Mouse (Mus musculus) lung, embryonic 16.5 days (tissue): ENCODE results near the gene Nt5c2. TPM values are rescaled to one million over a fixed set of nuclear protein-coding genes. Genes with fewer than 3 reads are reported as not detected.
A peak's percentile ranks its signal among the peaks of the same experiment; 100 is the strongest.

ENCODE experiments used
- ATAC-seq: fragments of 200-750 bp; cut with Nextera tagmentation; 2 replicates; pipeline ENCODE4 v1.8.0; 2017; ENCODE audit warnings: low read depth, mild to moderate bottlenecking, moderate library complexity
- H3K27ac ChIP-seq: fragments of 300-500 bp; sonication (generic); 2 replicates; pipeline ENCODE4 v1.5.1; 2014; ENCODE audit warnings: mild to moderate bottlenecking, control low read depth, low read length
- H3K27me3 ChIP-seq: fragments of 300-500 bp; sonication (generic); 2 replicates; pipeline ENCODE4 v1.6.1; 2014; ENCODE audit warnings: low read depth, low read length, mixed read lengths; ENCODE audit not compliant: control insufficient read depth, insufficient read depth
- H3K36me3 ChIP-seq: fragments of 300-500 bp; sonication (generic); 2 replicates; pipeline ENCODE4 v1.6.1; 2014; ENCODE audit warnings: low read length; ENCODE audit not compliant: control insufficient read depth, insufficient read depth
- H3K4me1 ChIP-seq: fragments of 300-500 bp; sonication (generic); replicated peaks from 2 replicates; pipeline ENCODE4 v1.6.1; 2014; ENCODE audit warnings: low read length, mixed read lengths; ENCODE audit not compliant: control insufficient read depth, insufficient read depth
- H3K4me2 ChIP-seq: fragments of 300-500 bp; sonication (generic); 2 replicates; pipeline ENCODE4 v1.6.1; 2014; ENCODE audit warnings: low read depth, low read length, control low read depth
- H3K4me3 ChIP-seq: fragments of 300-500 bp; sonication (generic); 2 replicates; pipeline ENCODE4 v1.5.1; 2014; ENCODE audit warnings: mild to moderate bottlenecking, low read length, control low read depth
- H3K9ac ChIP-seq: fragments of 300-500 bp; sonication (generic); 2 replicates; pipeline ENCODE4 v1.6.1; 2014; ENCODE audit warnings: low read length, control low read depth
- H3K9me3 ChIP-seq: fragments of 300-500 bp; sonication (generic); 2 replicates; pipeline ENCODE4 v1.6.1; 2016; ENCODE audit warnings: low read length; ENCODE audit not compliant: control insufficient read depth
- WGBS: fragments of 180-500 bp; shearing (Covaris S2); extraction: QIAGEN DNeasy Blood & Tissue Kit; methylation state at CpG from one replicate; pipeline ENCODE4 v1.1.7; 2014; 5-methylcytosine and 5-hydroxymethylcytosine counted together
- polyA plus RNA-seq: library from polyadenylated mRNA; unstranded; fragments of >200 nt; fragmentation: Nextera tagmentation; extraction: Ambion mirVana; gene quantifications from 2 replicates; pipeline ENCODE4 v1.2.1, GENCODE M21; 2015

Nt5c2 gene
- polyA plus RNA-seq, 1 experiment from 2014 or later: 92.2 TPM

DNA sequence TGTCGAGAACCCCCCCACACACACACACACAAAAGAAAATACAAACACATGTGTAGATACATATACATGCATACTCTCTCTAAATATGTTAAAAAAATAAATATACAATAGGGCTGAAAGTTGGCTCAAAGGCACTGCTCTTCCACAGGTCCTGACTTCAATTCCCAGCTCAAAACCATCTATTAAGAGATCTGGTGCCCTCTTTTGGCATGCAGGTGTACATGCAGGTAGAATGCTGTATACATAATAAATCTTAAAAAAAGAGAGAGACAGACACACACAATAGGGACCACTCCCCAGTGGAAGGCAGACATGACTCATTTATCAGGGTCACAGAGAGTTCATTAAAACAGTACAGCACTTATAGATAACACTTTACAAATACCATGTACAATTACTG lies 31.4 kb upstream of the Nt5c2 start:
- H3K4me2 ChIP-seq: no peak overlapping the region
- H3K36me3 ChIP-seq: peaks cover 13% of the 10 kb centered on the region; the same call in 1 of the 2 replicates
- H3K27me3 ChIP-seq: no peaks in the 10 kb centered on the region
- 87% methylated on average over 1 of the region's 1 CpGs for WGBS
- H3K9ac ChIP-seq: no peak overlapping the region
- peaks cover 12% of the 10 kb centered on the region for H3K4me1 ChIP-seq
- no peak overlapping the region for H3K27ac ChIP-seq
- no peak for ATAC-seq
- no peaks in the 10 kb centered on the region for H3K9me3 ChIP-seq
- no peak overlapping the region for H3K4me3 ChIP-seq

DNA sequence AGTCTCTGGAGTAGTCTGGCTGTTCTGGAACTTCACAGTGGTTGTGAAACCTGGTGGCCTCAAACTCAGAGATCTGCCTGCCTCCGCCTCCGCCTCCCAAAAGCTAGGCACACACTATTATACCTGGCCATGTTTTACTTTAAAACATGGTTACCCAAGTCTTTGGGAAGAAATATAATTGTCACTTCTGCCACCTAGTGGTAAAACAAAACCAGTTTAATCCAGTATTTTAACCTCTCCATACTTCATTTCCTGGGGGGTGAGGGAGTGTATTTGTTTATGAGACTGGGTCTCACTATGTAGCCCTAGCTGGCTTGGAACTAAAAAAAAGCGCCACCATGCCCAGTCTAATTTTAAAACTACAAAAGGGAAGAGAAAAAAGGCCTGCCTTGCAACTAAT lies 28.7 kb upstream of the Nt5c2 start:
- no peaks in the 10 kb centered on the region for H3K9me3 ChIP-seq
- H3K36me3 ChIP-seq: peaks cover 22% of the 10 kb centered on the region
- no peaks in the 10 kb centered on the region for H3K27me3 ChIP-seq
- 74% methylated on average over 3 of the region's 3 CpGs for WGBS
- ATAC-seq: no peak
- no peaks in the 10 kb centered on the region for H3K4me1 ChIP-seq
- no peak overlapping the region for H3K9ac ChIP-seq
- H3K4me2 ChIP-seq: no peak overlapping the region
- H3K4me3 ChIP-seq: no peak overlapping the region
- no peak overlapping the region for H3K27ac ChIP-seq

DNA sequence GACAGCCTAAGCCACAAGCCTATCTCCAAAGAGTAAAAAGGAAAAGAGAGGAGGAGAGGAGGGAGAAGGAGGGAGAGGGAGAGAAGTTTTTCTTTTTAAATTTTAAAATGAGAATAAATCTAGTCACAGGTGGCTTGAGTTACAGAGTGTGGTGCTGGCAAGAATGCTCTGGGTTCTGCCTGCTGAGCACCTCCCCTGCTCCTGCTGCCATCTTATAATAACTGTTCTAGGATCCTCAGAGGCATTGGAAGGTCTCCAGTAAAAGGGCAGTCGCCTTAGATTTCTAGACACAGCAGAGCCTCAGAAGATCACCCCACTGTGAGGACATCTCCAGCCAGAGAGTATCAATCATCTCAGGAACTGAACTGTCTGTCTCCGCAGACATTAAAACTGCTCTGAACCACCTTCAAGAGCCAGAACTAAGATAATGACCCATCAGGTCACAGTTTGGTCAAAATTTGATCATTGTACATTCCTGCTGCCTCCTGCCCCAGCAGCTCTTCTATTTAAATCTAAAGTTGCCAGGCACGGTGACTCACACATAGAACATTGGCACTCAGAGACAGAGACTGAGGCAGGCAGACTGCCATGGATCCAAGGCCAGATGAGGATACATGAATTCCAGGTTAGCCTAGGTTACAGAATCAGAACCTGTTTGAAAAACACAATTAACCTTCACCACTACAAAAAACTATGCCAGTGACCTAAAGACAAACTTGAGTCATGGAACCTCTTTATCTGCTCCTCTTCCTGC lies 25.9 kb upstream of the Nt5c2 start:
- ATAC-seq: no peak
- Histone ChIP-seq H3K9ac (no peak overlapping the region), H3K4me1 (no peaks in the 10 kb centered on the region), H3K36me3 (peaks cover 16% of the 10 kb centered on the region), H3K4me3 (no peak overlapping the region), H3K27me3 (no peaks in the 10 kb centered on the region), H3K9me3 (no peaks in the 10 kb centered on the region), H3K27ac (no peak overlapping the region), H3K4me2 (no peak overlapping the region)
- 87% methylated on average over 3 of the region's 3 CpGs for WGBS

DNA sequence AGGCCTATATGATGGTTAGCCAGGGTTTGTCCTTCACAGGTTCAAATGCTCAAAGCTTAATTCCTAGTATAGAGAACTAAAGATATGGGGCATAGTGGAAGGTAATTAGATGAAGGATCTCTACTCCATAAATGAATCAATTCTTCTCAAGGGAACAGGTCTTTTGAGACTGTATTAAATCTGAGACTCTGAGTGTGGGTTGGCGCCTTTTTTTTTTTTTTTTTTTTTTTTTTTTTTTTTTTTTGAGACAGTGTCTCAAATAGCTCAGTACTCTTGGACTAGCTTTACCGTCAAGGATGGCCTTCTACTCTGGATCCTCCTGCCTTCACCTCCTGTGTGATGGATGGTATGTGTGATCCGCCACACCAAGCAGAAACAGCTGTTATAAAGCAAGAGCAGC lies 21.6 kb upstream of the Nt5c2 start:
- Histone ChIP-seq H3K4me2 (no peak overlapping the region), H3K4me1 (no peaks in the 10 kb centered on the region), H3K36me3 (peaks cover 18% of the 10 kb centered on the region), H3K9ac (no peak overlapping the region), H3K9me3 (no peaks in the 10 kb centered on the region), H3K27ac (no peak overlapping the region), H3K27me3 (no peaks in the 10 kb centered on the region), H3K4me3 (no peak overlapping the region)
- 80% methylated on average over 3 of the region's 3 CpGs for WGBS
- ATAC-seq: no peak

DNA sequence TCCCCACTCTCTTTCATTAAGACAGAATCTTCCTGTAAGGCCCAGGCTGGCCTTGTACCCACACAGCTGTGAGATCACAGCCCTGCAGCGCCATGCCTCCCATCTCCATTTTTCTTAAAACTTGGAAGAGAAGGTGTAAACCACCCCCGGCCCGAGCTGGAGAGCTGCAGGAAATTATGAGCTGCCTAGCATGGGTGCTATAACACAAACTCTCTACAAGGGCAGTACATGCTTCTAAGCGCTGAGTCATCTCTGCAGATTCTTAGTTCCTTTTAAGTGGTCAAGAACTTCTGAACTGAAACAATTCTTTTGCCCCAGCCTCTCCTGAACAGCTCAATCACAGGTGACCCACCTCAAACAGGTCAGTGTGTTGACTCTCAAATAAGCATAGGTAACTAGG lies 20.0 kb upstream of the Nt5c2 start:
- Histone ChIP-seq H3K27me3 (no peaks in the 10 kb centered on the region), H3K27ac (no peak overlapping the region), H3K36me3 (peaks cover 18% of the 10 kb centered on the region), H3K9ac (no peak overlapping the region), H3K9me3 (no peaks in the 10 kb centered on the region), H3K4me3 (no peak overlapping the region), H3K4me1 (no peaks in the 10 kb centered on the region), H3K4me2 (no peak overlapping the region)
- no peak for ATAC-seq
- whole genome bisulfite sequencing: 88% methylated on average over 4 of the region's 4 CpGs

DNA sequence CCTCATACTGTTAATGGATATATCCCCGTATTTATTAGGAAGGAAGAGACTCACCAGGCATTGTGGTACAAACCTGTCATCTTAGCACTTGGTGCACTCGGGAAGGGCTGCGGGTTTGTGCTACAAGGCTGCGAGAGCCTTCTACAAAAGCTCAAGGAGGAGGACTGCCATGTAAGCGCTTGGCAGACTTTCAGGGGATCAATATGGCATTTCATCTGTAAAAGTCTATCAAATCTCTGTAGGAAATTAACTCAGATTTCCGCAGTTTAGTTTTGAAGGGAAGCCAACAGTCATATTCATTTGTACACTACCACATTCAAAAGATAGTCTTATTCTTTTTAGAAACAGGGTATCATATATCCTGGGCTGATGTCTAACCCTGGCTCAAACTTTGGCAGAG lies 16.8 kb upstream of the Nt5c2 start:
- Histone ChIP-seq H3K27me3 (no peaks in the 10 kb centered on the region), H3K36me3 (peaks cover 4% of the 10 kb centered on the region; the same call in 1 of the 2 replicates), H3K9me3 (no peaks in the 10 kb centered on the region), H3K4me3 (no peak overlapping the region), H3K4me1 (no peaks in the 10 kb centered on the region), H3K9ac (no peak overlapping the region), H3K27ac (no peak overlapping the region), H3K4me2 (no peak overlapping the region)
- ATAC-seq: no peak
- 80% methylated on average over 6 of the region's 6 CpGs for WGBS

DNA sequence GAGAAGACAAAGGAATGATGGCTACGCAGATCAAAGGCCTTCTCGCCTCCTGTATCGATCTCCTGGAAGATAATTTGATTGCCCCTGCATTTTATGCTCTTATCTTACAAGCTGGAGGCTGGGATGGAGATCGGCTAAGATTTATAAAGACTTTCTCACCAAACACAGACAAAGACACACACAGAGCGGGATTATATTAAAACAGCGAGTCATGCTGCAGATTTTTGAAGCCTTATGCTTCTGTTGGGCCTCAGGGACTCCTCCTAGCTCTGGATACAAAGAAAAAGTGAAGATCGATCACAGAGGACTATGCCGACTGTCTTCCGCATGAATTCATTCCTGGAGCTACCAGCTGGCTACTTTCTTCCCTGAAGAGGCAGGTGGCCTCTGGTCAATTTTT lies 14.8 kb upstream of the Nt5c2 start:
- H3K27me3 ChIP-seq: no peaks in the 10 kb centered on the region
- no peak overlapping the region for H3K4me2 ChIP-seq
- no peak for ATAC-seq
- peaks cover 4% of the 10 kb centered on the region; the same call in 1 of the 2 replicates for H3K36me3 ChIP-seq
- H3K4me3 ChIP-seq: no peak overlapping the region
- H3K9me3 ChIP-seq: no peaks in the 10 kb centered on the region
- H3K4me1 ChIP-seq: 0 out of 2 replicates have a peak, but pooled peaks cover under 1% of the 10 kb centered on the region
- no peak overlapping the region for H3K27ac ChIP-seq
- no peak overlapping the region for H3K9ac ChIP-seq
- WGBS: 82% methylated on average over 9 of the region's 9 CpGs

DNA sequence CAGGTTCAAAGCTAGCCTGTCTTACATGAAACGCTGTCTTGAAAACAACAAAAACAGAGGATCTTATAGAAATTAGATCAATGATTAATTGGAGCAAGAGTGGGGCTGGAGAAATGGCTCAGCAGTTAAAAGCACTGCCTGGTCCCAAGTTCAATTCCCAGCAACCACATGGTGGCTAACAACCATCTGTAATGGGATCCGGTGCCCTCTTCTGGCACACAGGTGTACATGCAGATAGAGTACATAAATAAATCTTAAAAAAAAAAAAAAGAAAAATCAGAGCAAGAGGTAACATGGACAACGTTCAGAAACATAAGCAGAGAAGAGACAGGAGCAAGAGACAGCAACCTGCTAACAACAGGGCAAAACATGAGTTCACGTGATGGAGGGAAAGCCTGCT lies 11.6 kb upstream of the Nt5c2 start:
- H3K9ac ChIP-seq: no peak overlapping the region
- H3K36me3 ChIP-seq: no peaks in the 10 kb centered on the region
- no peak overlapping the region for H3K4me3 ChIP-seq
- H3K4me1 ChIP-seq: 0 out of 2 replicates have a peak, but pooled peaks cover 2% of the 10 kb centered on the region
- 89% methylated on average over 4 of the region's 4 CpGs for WGBS
- no peaks in the 10 kb centered on the region for H3K9me3 ChIP-seq
- no peak overlapping the region for H3K27ac ChIP-seq
- no peak for ATAC-seq
- H3K27me3 ChIP-seq: no peaks in the 10 kb centered on the region
- H3K4me2 ChIP-seq: no peak overlapping the region

DNA sequence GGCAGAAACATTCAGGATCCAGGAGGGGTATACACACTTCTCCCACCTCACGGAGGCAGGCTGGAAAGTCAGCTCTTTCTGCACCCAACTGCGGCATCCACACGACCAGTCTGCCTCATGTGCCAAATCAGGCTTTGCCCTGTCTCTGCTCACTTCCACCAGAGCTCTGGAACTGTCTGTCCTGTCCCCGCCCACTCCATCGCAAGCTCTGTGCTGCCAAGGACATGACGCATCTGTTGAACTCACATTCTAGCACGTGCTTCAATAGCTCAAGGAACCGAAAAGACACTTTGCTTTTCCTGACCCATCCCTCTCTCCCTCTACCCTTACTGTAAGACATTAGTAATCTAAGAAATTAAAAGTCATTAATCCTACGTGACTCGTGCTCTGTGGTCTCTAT lies 10.0 kb upstream of the Nt5c2 start:
- WGBS: 36% methylated on average over 10 of the region's 10 CpGs
- no peak overlapping the region for H3K27ac ChIP-seq
- H3K9ac ChIP-seq: no peak overlapping the region
- H3K9me3 ChIP-seq: no peaks in the 10 kb centered on the region
- H3K4me2 ChIP-seq: no peak overlapping the region
- H3K36me3 ChIP-seq: no peaks in the 10 kb centered on the region
- H3K4me1 ChIP-seq: 0 out of 2 replicates have a peak, but pooled peaks cover 2% of the 10 kb centered on the region
- H3K27me3 ChIP-seq: no peaks in the 10 kb centered on the region
- ATAC-seq: peak; percentile 95
- H3K4me3 ChIP-seq: no peak overlapping the region
